Mouse (Mus musculus): Measurements from ENCODE around the gene Zfp763. TPM values are rescaled to one million over a fixed set of nuclear protein-coding genes. Genes with fewer than 3 reads are reported as not detected.

The Zfp763 gene
- polyA plus RNA-seq, 1 experiment = 4.7 TPM

- TF ChIP-seq CTCF (IDR thresholded peaks at IDR 0.05; ENCODE audit: low read depth, low read length) (peak; percentile 26; the same call in 1 of the 2 replicates), POLR2A (IDR thresholded peaks at IDR 0.05; ENCODE audit: borderline replicate concordance, low read depth, low read length) (no peak)
- Histone ChIP-seq H3K4me3 (ENCODE audit: insufficient read depth, low read length) (peak overlapping the region; percentile 72), H3K4me1 (ENCODE audit: control insufficient read depth, insufficient read depth, low read length) (peaks cover 5% of the 10 kb centered on the region; the same call in 1 of the 2 replicates), H3K27ac (ENCODE audit: insufficient read depth, low read depth, low read length) (no peak overlapping the region)
Measured at GRCm38 (mm10) chr17:32991965-32992698, 41.1 kb downstream of the Zfp763 start.

GRCm38 (mm10) chr17:32986301-32986700, 46.9 kb downstream of the Zfp763 start:
- TF ChIP-seq POLR2A (IDR thresholded peaks at IDR 0.05; ENCODE audit: borderline replicate concordance, low read depth, low read length) = no peak
- TF ChIP-seq CTCF (IDR thresholded peaks at IDR 0.05; ENCODE audit: low read depth, low read length) = no peak
- Histone ChIP-seq H3K4me3 (ENCODE audit: insufficient read depth, low read length) (no peak overlapping the region), H3K27ac (ENCODE audit: insufficient read depth, low read depth, low read length) (no peak overlapping the region), H3K4me1 (ENCODE audit: control insufficient read depth, insufficient read depth, low read length) (no peaks in the 10 kb centered on the region)

GRCm38 (mm10) chr17:32981361-32981760, 51.8 kb downstream of the Zfp763 start:
- Histone ChIP-seq H3K27ac (ENCODE audit: insufficient read depth, low read depth, low read length) (no peak overlapping the region), H3K4me1 (ENCODE audit: control insufficient read depth, insufficient read depth, low read length) (no peaks in the 10 kb centered on the region), H3K4me3 (ENCODE audit: insufficient read depth, low read length) (no peak overlapping the region)
- TF ChIP-seq CTCF (IDR thresholded peaks at IDR 0.05; ENCODE audit: low read depth, low read length) = no peak
- no peak for TF ChIP-seq POLR2A (IDR thresholded peaks at IDR 0.05; ENCODE audit: borderline replicate concordance, low read depth, low read length)

Other genes with a start within 250 kb of the Zfp763 start
- gene Zfp871, start 245.1 kb downstream of the Zfp763 start, polyA plus RNA-seq (2012; ENCODE audit: insufficient read depth, insufficient read length, missing spikeins) = 44.6 and 47.2 TPM in 2 replicates
- gene Zfp811, start 223.5 kb downstream of the Zfp763 start, polyA plus RNA-seq (2012; ENCODE audit: insufficient read depth, insufficient read length, missing spikeins) = 0.68 and 0.82 TPM in 2 replicates
- gene Zfp799, start 203.1 kb downstream of the Zfp763 start, polyA plus RNA-seq (2012; ENCODE audit: insufficient read depth, insufficient read length, missing spikeins) = 9.2 and 9.6 TPM in 2 replicates
- gene Zfp870, start 141.8 kb downstream of the Zfp763 start, polyA plus RNA-seq (2012; ENCODE audit: insufficient read depth, insufficient read length, missing spikeins) = 5.0 and 6.8 TPM in 2 replicates
- gene Cyp4f14, start 116.1 kb downstream of the Zfp763 start, polyA plus RNA-seq (2012; ENCODE audit: insufficient read depth, insufficient read length, missing spikeins) = not detected in 2 replicates
- 49.0 and 53.3 TPM in 2 replicates for gene Cyp4f13, start 86.0 kb downstream of the Zfp763 start, polyA plus RNA-seq (2012; ENCODE audit: insufficient read depth, insufficient read length, missing spikeins)
- gene Zfp472, start 67.6 kb downstream of the Zfp763 start, polyA plus RNA-seq (2012; ENCODE audit: insufficient read depth, insufficient read length, missing spikeins) = 6.8 and 12.7 TPM in 2 replicates
- gene Zfp952, start 40.3 kb downstream of the Zfp763 start, polyA plus RNA-seq (2012; ENCODE audit: insufficient read depth, insufficient read length, missing spikeins) = 9.9 and 10.5 TPM in 2 replicates
- gene 4921501E09Rik, start 34.7 kb upstream of the Zfp763 start, polyA plus RNA-seq (2012; ENCODE audit: insufficient read depth, insufficient read length, missing spikeins) = not detected in 2 replicates
- gene Zfp563, start 55.9 kb upstream of the Zfp763 start, polyA plus RNA-seq (2012; ENCODE audit: insufficient read depth, insufficient read length, missing spikeins) = 4.7 and 7.1 TPM in 2 replicates
- gene Morc2b, start 106.3 kb upstream of the Zfp763 start, polyA plus RNA-seq (2012; ENCODE audit: insufficient read depth, insufficient read length, missing spikeins) = not detected in 2 replicates
- not detected in 2 replicates for gene Olfr55, start 135.0 kb upstream of the Zfp763 start, polyA plus RNA-seq (2012; ENCODE audit: insufficient read depth, insufficient read length, missing spikeins)
- not detected in 2 replicates for gene Olfr239, start 157.9 kb upstream of the Zfp763 start, polyA plus RNA-seq (2012; ENCODE audit: insufficient read depth, insufficient read length, missing spikeins)
- gene Olfr1564, start 188.3 kb upstream of the Zfp763 start, polyA plus RNA-seq (2012; ENCODE audit: insufficient read depth, insufficient read length, missing spikeins) = 0.15 and 0.23 TPM in 2 replicates
- 6.2 TPM in 2 replicates for gene Zfp955a, start 221.7 kb upstream of the Zfp763 start, polyA plus RNA-seq (2012; ENCODE audit: insufficient read depth, insufficient read length, missing spikeins)
- gene Olfr63, start 231.3 kb upstream of the Zfp763 start, polyA plus RNA-seq (2012; ENCODE audit: insufficient read depth, insufficient read length, missing spikeins) = not detected in 2 replicates

Data from bone marrow macrophage, adult 2 months (primary cell).